Mouse (Mus musculus): ENCODE data around the gene Casc3.

Gene Casc3

DNA sequence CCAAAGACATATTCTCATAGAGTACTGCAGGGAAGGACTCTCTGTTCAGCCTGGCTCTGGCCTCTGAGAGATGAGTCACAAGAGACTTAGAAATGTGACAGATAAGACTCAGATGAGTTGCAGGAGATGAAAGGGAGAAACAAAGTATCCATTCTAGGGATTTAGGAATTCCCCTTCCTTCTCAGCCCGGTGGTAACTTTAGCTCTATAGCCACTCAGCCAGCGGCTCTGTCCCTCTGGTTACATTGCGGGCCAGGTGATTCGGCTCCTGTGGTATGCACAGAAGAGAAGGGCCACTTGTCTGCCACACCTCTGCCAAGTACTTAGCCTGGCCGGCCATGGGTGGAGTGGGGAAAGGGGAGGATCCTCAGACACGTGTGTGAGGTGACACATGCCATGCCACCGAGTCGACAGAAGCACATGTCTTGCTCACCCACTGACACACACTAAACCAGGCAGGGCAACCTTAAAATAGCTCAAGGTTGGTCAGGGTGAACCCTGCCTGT is 32.0 kb upstream of the Casc3 start:
- DNase-seq (ENCODE audit: low read depth in 1 of 2, low spot score in 2 of 2) = no peak

DNA sequence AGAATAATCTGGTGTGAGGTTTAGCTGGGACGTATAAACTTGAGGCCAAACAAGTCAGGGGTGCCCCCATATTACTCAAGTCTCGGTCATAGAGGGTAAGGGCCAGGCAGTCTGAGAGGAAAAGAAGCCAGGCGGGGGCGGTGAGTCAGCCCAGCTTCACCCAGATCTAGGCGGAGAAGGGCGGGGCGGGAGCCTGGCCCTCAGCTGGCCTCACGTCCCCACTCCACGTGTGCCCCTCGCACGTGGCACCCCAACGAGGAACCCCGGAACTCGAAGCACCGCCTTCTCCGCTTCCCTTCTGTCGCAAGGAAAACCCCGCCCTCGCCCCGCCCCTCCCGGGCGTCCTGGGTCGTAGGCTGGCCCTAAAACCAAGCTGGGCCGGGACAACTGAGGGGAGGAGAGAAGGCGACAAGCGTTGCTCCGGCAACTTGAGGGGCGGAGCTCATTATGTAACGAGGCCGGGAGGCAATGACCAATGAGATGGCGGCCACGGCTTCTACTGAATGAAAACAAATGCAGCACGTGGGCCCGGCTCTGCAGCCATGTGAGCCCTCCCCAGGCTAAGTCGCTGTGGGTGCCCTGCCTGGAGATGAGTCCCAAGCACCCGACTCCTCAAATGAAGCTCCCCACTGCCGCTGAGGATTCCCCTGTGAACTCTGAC is 30.9 kb upstream of the Casc3 start:
- peak; percentile 99 to 100 for DNase-seq (ENCODE audit: low read depth in 1 of 2, low spot score in 2 of 2)

DNA sequence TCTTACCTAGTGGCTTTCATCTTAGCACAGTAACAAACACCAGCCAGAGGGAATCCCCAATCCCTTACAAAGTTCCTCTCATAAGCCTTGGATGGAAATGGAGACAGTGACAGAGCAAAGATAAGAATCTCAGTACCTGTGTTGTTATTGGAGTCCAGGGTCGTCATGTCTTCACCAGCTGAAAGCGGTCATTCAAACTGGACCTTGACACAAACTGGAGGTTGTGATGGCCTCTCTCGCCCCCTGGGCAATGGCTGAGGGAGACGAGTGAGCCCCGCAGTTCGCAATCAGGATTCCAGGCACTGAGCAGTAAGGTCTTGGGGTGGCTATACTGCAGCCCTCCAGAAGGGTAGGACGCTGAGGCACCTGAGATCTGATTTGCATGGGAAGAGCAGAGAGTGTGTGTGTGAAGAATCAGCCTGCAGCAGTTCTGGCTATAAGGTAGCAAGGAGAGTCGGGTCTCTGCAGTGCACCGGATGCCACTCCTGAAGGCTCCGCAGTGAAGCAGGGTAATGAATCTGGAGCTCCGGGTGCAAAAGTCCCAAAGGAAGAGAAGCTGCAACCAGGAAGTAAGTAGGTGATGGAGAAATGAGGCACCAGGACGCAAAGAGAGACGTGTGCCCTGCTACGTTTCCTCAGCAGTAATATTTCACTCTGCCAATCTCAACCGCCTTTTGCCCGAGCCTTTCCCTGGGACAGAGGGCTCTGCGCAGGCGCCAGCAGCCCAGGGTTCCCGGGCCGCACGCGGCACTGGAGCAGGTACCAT is 29.9 kb upstream of the Casc3 start, which contains the start of gene Nr1d1:
Gene Nr1d1, minus strand, starts transcription at position 752 of the 766 bp plus-strand sequence.
- no peak for DNase-seq (ENCODE audit: low read depth in 1 of 2, low spot score in 2 of 2)

DNA sequence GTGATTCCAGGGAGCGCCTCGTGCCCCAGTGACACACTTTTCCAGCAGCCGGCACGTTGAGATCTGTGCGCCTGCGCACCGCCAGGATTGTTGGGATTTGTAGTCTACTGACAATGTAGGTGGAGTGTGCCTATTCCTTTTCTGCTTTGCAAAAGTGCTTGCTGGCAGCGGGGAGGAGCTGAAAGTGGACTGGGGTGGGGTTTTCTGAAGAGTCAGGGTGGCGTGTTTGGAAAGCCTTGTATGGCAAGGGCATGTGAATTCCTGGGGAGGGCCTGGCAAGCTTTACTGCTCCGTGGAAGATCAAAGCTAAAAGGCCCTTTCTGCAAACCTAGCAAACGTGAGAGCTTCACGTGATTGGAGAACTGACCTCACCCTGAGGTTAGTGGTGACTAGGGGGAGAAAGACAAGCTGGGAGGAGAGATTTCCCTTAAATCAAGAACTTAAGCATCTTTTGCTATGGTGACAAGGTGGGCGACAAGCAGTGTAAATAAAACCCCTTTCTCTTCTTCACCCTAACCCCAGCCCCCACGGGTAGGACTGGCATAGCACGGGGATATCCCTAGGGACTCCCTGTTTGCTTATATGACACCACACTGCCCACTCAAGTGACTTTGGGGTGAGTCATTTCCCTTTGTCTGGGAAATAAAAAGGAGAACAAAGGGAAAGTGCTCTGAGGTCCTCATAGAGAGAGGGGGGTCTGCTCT is 29.2 kb upstream of the Casc3 start:
- peak; percentile 88 to 89 for DNase-seq (ENCODE audit: low read depth in 1 of 2, low spot score in 2 of 2)

DNA sequence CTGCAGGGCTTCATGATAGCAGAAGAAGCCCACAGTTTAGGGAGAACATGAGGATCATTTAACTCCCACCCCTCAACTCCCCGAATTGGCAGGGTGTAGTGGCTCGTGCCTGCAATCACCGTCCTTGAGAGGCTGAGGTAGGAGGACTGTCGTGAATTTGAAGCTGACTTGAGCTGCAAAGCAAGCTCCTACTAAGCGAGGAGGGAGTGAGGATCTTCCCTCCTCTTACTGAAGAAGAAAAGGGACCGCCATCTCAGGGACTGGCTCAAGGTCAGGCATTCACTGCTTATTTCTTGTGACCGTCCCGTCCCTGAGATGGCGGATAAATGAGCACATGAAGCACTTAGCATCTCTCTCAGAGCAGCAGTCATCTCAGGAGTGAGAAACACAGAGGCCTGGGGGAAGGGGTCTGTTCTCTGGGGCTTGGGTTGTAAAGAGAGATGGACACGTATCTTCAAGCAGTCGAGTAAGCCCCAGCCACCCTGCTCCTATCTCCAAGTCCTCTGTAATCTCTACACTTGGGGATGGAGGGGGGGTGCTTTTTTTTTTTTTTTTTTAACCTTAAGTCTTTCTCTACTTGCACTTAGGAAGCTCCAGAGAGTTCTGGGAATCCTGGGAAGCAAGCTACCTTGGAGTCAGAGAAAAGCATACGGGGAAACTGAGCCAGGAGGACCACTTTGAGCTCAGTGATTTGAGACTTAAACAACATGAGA is 28.5 kb upstream of the Casc3 start:
- no peak for DNase-seq (ENCODE audit: low read depth in 1 of 2, low spot score in 2 of 2)

DNA sequence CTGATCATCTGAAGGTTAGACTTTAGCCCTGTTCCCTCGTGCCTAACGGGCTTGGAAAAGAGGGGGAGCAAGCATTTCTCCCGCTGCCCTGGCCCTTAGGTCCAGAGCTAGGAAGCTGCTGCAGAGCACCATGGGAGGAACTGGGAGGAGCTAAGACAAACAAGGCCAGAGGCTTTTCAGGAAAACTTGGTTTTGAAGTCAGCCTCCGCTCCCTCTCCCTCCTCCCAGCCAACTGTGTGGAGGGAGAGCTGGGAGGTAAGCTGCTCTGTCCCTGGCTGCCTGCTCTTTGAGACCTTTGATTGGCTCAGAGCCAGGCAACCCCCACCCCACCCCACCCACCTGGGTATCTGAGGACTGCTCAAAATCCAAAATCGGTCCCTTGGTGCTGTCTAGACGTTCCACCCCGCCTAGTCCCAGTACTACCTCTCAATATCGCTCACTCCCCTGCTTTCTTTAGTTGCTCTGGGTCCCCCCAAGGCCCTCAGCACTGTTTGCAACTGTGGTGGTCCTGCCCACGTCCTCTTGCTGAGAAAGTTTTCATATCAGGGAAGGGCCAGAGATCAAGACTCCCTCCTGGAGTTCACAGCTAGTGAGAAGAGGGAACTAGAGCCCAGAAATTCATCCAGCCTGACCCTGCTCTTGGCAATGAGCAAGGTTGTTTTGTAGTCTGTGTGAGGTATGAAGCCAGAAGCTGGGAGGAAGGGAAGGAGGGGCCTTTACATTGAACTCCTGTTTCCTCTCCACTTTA is 27.7 kb upstream of the Casc3 start:
- DNase-seq (ENCODE audit: low read depth in 1 of 2, low spot score in 2 of 2) = no peak

DNA sequence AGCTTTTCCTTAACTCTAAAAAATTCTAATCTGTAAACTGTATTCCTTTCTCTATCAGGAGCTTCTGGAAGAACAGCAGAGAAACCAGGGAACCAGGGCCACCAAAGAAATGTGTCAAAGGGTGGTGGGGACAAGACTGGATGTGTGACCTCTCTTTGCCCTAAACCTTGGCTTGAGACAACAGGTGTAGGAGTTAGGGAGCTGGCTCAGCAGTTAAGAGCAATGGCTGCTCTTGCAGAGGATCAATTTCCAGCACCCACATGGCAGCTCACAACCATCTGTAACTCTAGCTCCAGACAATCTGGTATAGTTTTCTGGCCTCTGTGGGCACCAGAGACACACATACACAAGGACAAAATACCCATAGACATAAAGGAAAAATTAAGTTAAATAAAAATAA is 26.8 kb upstream of the Casc3 start:
- no peak for DNase-seq (ENCODE audit: low read depth in 1 of 2, low spot score in 2 of 2)

DNA sequence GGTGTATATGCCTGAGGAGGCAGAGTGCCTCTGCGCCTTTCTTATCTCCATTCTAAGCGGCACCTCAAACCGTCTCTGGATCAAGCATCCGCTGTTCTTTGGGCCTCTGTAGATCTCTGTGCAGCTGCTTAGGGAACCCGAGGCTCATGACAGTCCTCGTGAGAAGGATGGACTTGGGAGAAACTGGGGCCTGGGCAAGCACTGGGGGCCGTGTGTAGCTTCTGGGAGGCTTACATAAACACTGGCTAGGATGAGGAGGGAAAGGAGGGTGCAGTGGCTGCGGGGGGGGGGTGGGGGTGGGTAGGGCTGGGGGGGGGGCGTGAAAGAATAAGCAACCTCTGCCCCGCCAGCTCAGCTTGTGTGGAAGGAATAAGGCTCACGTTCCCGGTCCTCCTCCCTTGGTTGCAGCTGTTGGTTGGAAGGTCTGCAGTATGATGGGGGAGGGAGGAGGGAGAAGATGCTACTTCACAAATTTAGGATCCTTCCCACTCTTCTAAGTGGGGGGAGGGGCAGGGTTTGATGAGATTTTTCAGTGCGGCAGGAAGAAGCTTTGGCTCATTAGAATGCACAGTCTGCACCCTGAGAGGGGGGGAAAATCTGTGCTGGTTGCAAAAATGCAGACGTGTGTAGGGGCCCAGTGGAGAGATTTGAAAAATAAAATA is 22.7 kb upstream of the Casc3 start:
- DNase-seq (ENCODE audit: low read depth in 1 of 2, low spot score in 2 of 2) = no peak

DNA sequence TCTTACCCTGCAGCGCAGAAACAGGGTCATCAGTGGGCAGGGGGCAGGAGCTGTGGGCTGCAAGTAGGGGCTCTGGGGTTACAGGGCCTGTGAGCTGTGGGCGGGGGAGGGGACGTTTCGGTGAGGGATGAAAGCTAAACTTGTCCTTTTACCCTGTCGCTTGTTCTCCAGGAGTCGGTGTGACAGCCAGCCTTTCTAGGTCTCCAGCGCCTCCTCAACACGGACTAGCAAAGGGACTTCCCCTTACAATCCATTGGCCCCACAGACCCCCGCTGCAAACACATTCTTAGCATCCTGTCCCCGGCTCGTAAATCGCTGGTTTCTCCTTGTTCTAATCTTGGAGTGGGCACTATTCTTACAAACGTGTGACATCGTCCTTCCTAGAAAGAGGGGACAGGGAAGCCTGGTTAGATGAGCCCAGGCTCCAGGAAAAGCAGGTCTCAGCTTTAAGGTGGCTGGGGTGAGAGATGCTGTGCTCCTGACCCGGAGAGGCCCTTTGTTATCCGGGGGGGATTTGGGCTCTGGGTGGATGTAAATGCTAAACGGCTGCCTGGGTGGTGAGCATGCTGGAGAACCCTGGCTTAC is 22.0 kb upstream of the Casc3 start:
- DNase-seq (ENCODE audit: low read depth in 1 of 2, low spot score in 2 of 2) = no peak

DNA sequence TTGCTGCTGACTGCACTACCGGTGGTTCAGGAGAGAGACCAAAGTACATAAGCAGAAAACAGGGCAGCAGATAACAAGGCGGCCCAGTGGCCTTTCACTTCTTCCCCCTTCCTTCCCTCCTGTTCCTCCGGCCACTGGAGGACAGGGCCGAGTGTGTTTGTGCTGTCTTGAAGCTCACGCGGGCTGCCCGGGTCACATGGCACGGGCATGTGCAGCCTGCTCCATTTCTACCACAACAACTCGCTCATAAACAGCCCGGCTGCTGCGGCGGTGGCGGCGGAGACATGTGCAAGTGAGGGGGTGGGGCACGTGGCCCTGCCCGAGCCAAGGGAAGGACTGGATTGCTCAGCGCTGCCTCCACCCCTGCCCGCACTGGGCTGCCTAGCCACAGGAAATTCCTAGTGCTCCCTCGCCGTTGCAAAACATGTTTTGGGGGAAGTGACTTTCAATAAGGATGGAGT is 21.4 kb upstream of the Casc3 start:
- peak; percentile 77 to 82 for DNase-seq (ENCODE audit: low read depth in 1 of 2, low spot score in 2 of 2)

DNA sequence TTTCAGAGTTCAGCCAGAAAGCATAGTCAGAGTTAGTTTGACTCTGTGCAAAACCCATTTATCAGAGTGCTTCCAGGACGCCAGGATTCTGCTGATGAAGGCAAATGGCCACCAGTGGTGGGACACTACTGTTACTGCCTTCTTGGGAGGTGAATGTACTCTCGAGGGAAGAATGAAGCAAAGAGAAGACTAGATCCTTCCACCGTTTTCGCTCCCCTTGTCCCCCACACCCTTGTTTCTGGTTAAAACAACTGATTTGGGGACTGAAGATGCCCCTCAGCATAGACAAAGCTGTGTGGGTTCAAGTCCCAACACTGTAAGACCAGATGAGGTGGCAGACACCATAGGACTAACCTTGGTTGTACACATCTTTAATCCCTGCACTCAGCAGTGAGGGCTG is 20.6 kb upstream of the Casc3 start:
- no peak for DNase-seq (ENCODE audit: low read depth in 1 of 2, low spot score in 2 of 2)

DNA sequence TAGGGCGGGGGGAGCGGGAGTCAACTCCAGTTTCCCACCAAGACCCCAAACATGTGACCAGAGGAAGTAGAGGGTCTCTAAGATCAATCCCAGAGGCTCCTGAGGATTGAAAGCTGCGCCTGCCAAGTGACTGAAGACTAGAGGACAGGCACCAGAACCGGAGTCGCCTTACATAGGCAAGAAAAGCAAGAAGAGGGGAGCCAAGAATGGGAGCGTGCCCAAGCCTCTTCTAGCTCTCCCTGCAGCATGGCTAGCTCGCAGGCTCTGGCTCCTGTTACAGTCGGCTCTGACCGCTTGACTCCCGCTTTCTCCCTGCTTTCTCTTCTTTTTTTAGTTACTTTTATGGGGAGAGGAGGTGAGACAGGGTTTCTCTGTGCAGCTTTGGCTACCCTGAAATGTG is 19.5 kb upstream of the Casc3 start:
- DNase-seq (ENCODE audit: low read depth in 1 of 2, low spot score in 2 of 2) = no peak

DNA sequence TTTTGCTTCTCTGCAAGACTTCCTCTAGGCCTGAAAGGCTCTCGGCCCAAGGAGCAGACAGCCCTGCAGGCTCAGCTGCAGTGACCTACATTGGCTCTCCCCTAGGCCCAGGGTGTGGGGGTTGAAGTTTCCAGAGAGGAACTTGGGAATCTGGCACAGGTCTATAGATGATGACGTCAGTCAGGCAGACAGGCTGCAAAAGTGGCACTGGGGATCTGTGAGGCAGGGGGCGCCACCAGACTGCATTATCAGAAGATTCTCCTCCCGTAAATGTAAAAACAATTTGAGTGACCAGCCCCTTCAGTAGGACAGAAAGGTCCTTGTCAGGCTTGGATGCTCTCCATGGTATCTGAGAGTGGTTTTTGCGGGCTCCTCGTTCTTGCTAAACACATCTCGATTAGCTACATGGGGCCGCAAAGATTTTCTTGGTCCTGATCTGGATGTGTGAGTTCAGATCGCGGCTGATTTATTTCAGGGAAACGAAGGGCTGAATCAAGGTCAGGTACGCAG is 18.9 kb upstream of the Casc3 start:
- DNase-seq (ENCODE audit: low read depth in 1 of 2, low spot score in 2 of 2) = no peak

DNA sequence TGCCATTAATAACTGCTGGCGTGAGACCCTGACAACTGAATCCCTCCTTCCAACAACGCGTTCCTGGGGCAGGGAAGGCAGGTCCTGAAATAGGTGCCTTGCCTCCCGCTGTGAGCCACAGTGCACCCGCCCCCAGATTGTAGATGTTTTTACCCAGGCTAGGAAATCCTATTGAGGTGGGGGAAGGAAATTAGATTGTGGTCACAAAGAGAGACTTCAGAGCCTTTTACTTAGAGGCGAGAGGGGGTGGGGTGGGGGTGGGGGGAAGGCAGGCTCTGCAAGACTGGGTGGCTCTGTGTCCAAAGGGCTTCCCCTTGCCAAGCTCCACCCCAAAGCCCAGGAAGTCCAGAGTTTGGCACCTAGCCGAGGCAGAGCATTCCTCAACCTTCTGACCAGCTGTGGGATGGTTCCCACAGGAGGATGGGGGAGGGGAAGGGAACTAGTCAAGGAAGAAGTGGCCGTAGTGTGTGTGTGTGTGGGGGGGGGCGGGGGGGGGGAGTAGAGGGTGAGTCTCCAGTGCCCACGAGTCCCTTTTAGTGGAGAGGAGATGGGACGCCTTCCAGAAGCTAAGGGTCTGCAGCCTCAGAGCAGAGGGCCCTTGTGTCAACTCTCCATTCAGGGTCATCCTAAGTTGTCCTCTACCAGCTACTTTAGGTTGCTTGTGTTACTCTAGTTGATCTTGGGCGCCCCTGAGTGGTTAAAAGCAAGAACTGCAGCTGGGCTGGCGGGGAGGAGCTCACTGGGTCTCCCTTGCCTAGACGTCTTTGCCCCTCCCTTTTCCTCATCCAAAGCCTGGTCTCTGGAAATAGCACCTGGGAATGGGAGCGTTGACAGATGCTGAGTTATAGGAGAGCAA is 18.1 kb upstream of the Casc3 start:
- peak; percentile 84 to 90 for DNase-seq (ENCODE audit: low read depth in 1 of 2, low spot score in 2 of 2)

DNA sequence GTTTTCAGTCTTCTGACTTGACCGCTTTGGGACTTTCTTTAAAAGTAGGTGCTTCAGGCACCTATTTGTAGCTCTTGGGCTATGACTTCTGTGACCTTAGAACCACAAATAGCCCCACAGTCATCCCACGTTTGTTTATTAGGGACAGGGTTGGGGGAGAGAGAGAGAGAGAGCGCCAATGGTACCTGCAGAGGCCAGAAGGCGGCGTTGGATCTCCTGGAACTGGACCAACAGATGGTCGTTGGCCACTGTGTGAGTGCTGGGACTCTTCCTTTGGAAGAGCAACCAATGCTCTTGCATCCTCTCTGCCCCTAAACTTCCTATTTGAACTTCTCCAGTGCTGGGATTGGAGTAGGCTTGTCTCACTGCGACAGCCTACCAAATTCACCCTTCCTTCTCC is 17.5 kb upstream of the Casc3 start:
- DNase-seq (ENCODE audit: low read depth in 1 of 2, low spot score in 2 of 2) = no peak

DNA sequence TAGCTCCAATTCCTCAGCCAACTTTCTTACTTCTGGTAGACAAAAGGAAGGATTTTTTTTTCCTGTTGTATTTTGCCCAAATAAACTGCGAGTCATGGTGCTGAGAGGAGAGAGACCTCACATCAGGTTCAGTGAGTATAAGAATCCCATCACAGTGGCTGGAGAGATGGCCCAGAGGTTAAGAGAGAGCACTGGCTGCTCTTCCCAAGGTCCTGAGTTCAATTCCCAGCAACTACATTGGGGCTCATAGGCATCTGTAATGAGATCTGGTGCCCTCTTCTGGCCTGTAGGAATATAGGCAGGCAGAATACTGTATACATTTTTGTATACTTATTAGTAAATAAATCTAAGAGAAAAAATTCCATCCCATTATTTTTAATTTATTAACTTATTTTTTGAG is 17.0 kb upstream of the Casc3 start:
- DNase-seq (ENCODE audit: low read depth in 1 of 2, low spot score in 2 of 2) = no peak

DNA sequence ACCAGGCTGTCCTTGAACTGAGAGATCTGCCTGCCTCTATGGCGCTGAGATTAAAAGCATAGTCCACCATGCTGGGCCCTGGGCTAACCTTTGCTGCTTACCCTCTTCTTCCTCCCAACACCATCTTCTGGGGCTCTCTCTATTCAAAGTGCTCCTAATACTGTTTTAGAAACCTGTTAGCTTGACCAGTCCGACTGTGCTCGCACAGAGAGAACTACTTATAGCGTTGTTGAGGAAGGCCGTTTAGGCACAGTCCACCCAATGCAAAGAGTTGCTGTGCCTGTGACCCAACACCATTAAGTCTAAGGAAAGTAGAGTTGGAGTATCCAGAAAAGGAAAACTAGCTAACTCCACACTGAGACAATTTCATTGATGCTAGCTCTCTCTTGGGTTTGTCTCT is 16.6 kb upstream of the Casc3 start:
- DNase-seq (ENCODE audit: low read depth in 1 of 2, low spot score in 2 of 2) = no peak

DNA sequence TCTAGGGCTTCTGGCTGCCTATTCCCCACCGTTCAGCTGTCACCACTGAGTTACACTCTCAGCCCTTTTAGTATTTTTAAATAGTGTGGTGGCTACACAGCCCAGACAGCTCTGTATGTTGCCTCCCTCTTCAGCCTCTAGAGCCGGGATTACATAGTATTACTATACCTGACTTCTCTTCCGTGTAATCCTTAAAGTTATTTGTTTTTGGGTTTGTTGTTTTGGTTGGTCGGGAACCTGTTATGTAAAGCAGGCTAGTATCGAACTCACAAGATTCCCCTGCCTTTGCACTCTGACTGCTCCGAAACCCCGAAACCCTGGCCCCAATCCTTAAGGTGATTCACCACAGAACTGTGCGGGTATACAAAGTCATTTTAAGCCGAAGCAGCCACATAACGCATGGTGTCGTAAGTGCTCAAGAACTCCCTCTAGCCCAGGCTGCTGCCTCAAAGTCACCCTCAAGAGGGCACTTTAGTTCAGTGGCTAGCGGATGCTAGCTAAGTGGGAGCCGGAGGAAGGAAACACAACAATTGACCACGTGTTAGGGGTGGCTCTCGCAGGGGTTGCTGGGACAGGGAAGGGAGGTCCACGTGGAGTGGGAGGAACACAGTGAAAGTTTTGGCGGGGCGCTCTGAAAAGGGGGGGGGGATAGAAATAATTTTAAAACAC is 16.0 kb upstream of the Casc3 start:
- DNase-seq (ENCODE audit: low read depth in 1 of 2, low spot score in 2 of 2) = peak; percentile 77 to 80
